Mouse (Mus musculus) heart, adult 2 months (tissue): ENCODE measurements around the gene Acta1. TPM values are rescaled to one million over a fixed set of nuclear protein-coding genes. Genes with fewer than 3 reads are reported as not detected.
A peak's percentile ranks its signal among the peaks of the same experiment; 100 is the strongest.

Source experiments
- DNase-seq, 2 experiments: peaks; one replicate each; pipeline ENCODE4 v3.0.0; 2021
- H3K27ac ChIP-seq: fragments of 200-600 bp; 2 replicates; pipeline ENCODE4 v1.8.1; 2022
- H3K27me3 ChIP-seq: fragments of 200-500 bp; 2 replicates; pipeline ENCODE4 v1.6.1; 2012; ENCODE audit warnings: mild to moderate bottlenecking, low read length, inconsistent platforms, mixed read lengths; ENCODE audit not compliant: control insufficient read depth, insufficient read depth
- H3K36me3 ChIP-seq: fragments of 200-500 bp; 2 replicates; pipeline ENCODE4 v1.6.1; 2012; ENCODE audit warnings: low read length, inconsistent platforms; ENCODE audit not compliant: control insufficient read depth, insufficient read depth
- H3K4me1 ChIP-seq: fragments of 200-500 bp; 2 replicates; pipeline ENCODE4 v1.6.1; 2011; ENCODE audit warnings: low read length; ENCODE audit not compliant: control insufficient read depth, insufficient read depth
- H3K4me3 ChIP-seq: fragments of 200-600 bp; 2 replicates; pipeline ENCODE4 v1.8.1; 2022
- H3K79me2 ChIP-seq: fragments of 200-500 bp; replicated peaks from 2 replicates; pipeline ENCODE4 v1.6.1; 2012; ENCODE audit warnings: mild to moderate bottlenecking, inconsistent platforms, low read length, moderate library complexity, mixed read lengths; ENCODE audit not compliant: control insufficient read depth, insufficient read depth
- H3K9ac ChIP-seq: fragments of 200-500 bp; 2 replicates; pipeline ENCODE4 v1.6.1; 2012; ENCODE audit warnings: low read depth, mild to moderate bottlenecking, control low read depth, inconsistent platforms, low read length, mixed read lengths
- CTCF ChIP-seq: fragments of 200-600 bp; IDR thresholded peaks from 2 replicates; pipeline ENCODE4 v1.8.1; 2022; ENCODE audit warnings: antibody characterized with exemption, mild to moderate bottlenecking, moderate library complexity
- EP300 ChIP-seq: fragments of 200-500 bp; IDR thresholded peaks from 2 replicates; pipeline ENCODE4 v1.6.1; 2011; ENCODE audit warnings: low read depth, low read length, control low read depth; ENCODE audit not compliant: insufficient read depth
- POLR2A ChIP-seq: fragments of 200-500 bp; IDR thresholded peaks from 2 replicates; pipeline ENCODE4 v1.6.1; 2011; ENCODE audit warnings: mild to moderate bottlenecking, low read depth, low read length, control low read depth; ENCODE audit not compliant: insufficient read depth
- WGBS: fragments of 180-500 bp; shearing (Covaris S2); methylation state at CpG from one replicate; pipeline ENCODE4 v1.1.7; 2018; 5-methylcytosine and 5-hydroxymethylcytosine counted together
- intact Hi-C: fragments of 180-260 bp; cut with DNase I; formaldehyde crosslinking; loops from one replicate; pipeline ENCODE4 v1.15.1; 2025
- polyA plus RNA-seq: library from polyadenylated mRNA; depleted of rRNA; stranded (reverse); fragments of >200 nt; gene quantifications from 2 replicates; pipeline ENCODE4 v1.2.3, GENCODE M21; 2012
- total RNA-seq, 2 experiments: library from RNA; stranded (reverse); gene quantifications; 2 replicates each; pipeline ENCODE4 v1.2.3; 2021

Acta1 gene
- total and polyA plus RNA-seq, 3 experiments: 229 to 1,757 (median 294) TPM

- no peaks in the 10 kb centered on the region for H3K79me2 ChIP-seq
- no peaks in the 10 kb centered on the region; the same call in 1 of the 2 replicates for H3K27me3 ChIP-seq
- H3K4me1 ChIP-seq: no peaks in the 10 kb centered on the region
- H3K4me3 ChIP-seq: no peak overlapping the region
- intact Hi-C loops: no loop called here
- no peak for DNase-seq
- no peak overlapping the region for H3K9ac ChIP-seq
- 75% methylated on average over 7 of the region's 7 CpGs for WGBS
- TF ChIP-seq CTCF (no peak), POLR2A (no peak), EP300 (no peak)
- H3K27ac ChIP-seq: no peak overlapping the region
- no peaks in the 10 kb centered on the region for H3K36me3 ChIP-seq
Observed at GRCm38 (mm10) chr8:123865786-123866185, 28.8 kb downstream of the Acta1 start.

GRCm38 (mm10) chr8:123860386-123860785 lies 34.2 kb downstream of the Acta1 start:
- Histone ChIP-seq H3K27me3 (no peaks in the 10 kb centered on the region), H3K27ac (no peak overlapping the region), H3K9ac (no peak overlapping the region), H3K4me1 (no peaks in the 10 kb centered on the region), H3K4me3 (no peak overlapping the region), H3K36me3 (no peaks in the 10 kb centered on the region), H3K79me2 (no peaks in the 10 kb centered on the region)
- DNase-seq: no peak
- intact Hi-C loops: no loop called here
- no peak for TF ChIP-seq CTCF
- no peak for TF ChIP-seq EP300
- TF ChIP-seq POLR2A: no peak
- 74% methylated on average over 4 of the region's 4 CpGs for WGBS

- DNase-seq: peak; percentile 59 to 70
- intact Hi-C loops: no loop called here
- H3K27ac ChIP-seq: peak within 1 kb of the TSS; percentile 63; the same call in 1 of the 2 replicates
- peak within 1 kb of the TSS; percentile 86 for H3K9ac ChIP-seq
- H3K4me3 ChIP-seq: peak within 1 kb of the TSS; percentile 70
- H3K27me3 ChIP-seq: no peaks in the 10 kb centered on the region
- TF ChIP-seq CTCF (peak; percentile 34; the same call in 1 of the 2 replicates), POLR2A (0 out of 2 replicates have a peak, but pooled peaks have one; percentile 43), EP300 (no peak)
- no peaks in the 10 kb centered on the region for H3K79me2 ChIP-seq
- H3K36me3 ChIP-seq: no peaks in the 10 kb centered on the region
- no peaks in the 10 kb centered on the region for H3K4me1 ChIP-seq
- WGBS: 2% methylated on average over 48 of the region's 48 CpGs
Observed at GRCm38 (mm10) chr8:123859648-123860259, 34.8 kb downstream of the Acta1 start, which contains the start of gene Ccsap. TSS of gene Ccsap (minus strand) at chr8:123860209.

- H3K27ac ChIP-seq: peak overlapping the region; percentile 63; the same call in 1 of the 2 replicates
- WGBS: under 1% methylated on average over 79 of the region's 79 CpGs
- H3K9ac ChIP-seq: peak overlapping the region; percentile 86
- no peak for TF ChIP-seq EP300
- peak; percentile 59 for TF ChIP-seq CTCF
- intact Hi-C loops: no loop called here
- no peaks in the 10 kb centered on the region for H3K27me3 ChIP-seq
- DNase-seq: peak; percentile 93 to 94
- H3K79me2 ChIP-seq: no peaks in the 10 kb centered on the region
- H3K4me3 ChIP-seq: peak overlapping the region; percentile 70
- no peaks in the 10 kb centered on the region for H3K36me3 ChIP-seq
- no peaks in the 10 kb centered on the region for H3K4me1 ChIP-seq
Observed at GRCm38 (mm10) chr8:123858941-123859647, 35.5 kb downstream of the Acta1 start.

GRCm38 (mm10) chr8:123858574-123858940 lies 36.0 kb downstream of the Acta1 start:
- Histone ChIP-seq H3K9ac (peak overlapping the region; percentile 70), H3K79me2 (no peaks in the 10 kb centered on the region), H3K4me3 (peak overlapping the region; percentile 70), H3K27ac (peak overlapping the region; percentile 13; the same call in 1 of the 2 replicates), H3K4me1 (no peaks in the 10 kb centered on the region), H3K36me3 (no peaks in the 10 kb centered on the region), H3K27me3 (no peaks in the 10 kb centered on the region)
- intact Hi-C loops: no loop called here
- 4% methylated on average over 17 of the region's 17 CpGs for WGBS
- peak in 1 of 2 experiments; percentile 23 for DNase-seq
- TF ChIP-seq CTCF (no peak), EP300 (no peak), POLR2A (no peak)

- Histone ChIP-seq H3K4me1 (no peaks in the 10 kb centered on the region), H3K4me3 (no peak overlapping the region), H3K36me3 (no peaks in the 10 kb centered on the region), H3K9ac (no peak overlapping the region), H3K27me3 (no peaks in the 10 kb centered on the region), H3K79me2 (no peaks in the 10 kb centered on the region), H3K27ac (no peak overlapping the region)
- no peak for DNase-seq
- intact Hi-C loops: no loop called here
- TF ChIP-seq POLR2A: no peak
- no peak for TF ChIP-seq EP300
- no peak for TF ChIP-seq CTCF
- WGBS: 91% methylated on average over 3 of the region's 3 CpGs
Observed at GRCm38 (mm10) chr8:123857361-123857760, 37.2 kb downstream of the Acta1 start.
